Mouse (Mus musculus) urinary bladder, adult 2 months (tissue): ENCODE results near the gene Myl9. TPM values are rescaled to one million over a fixed set of nuclear protein-coding genes. Genes with fewer than 3 reads are reported as not detected.

ENCODE experiments used
- DNase-seq: peaks from one replicate; pipeline ENCODE4 v3.0.0; 2022; ENCODE audit warnings: low spot score
- polyA plus RNA-seq: library from polyadenylated mRNA; depleted of rRNA; stranded (reverse); fragments of >200 nt; gene quantifications from 2 replicates; pipeline ENCODE4 v1.2.3, GENCODE M21; 2012

Gene Myl9
- polyA plus RNA-seq, 1 experiment: 4,146 TPM

DNA sequence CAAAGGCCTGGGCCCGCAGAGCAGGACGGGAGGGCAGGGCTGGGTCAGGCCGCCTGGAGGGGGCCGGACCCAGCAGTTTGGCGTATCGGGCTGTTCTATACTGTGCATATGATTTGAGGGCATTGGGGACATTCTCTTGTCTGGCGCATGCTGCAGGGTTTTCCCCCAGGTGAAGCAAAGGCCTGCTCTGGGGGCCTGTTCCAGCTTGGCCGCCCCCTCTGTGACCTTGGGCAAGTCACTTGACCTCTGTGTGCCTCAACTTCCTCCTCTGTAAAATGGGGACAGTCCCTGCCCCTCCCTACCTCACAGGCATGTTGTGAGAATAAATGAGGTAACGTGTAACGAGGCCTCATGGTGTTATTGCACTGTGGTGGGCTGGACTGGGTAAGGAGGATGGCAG is 11.2 kb upstream of the Myl9 start:
- no peak for DNase-seq

DNA sequence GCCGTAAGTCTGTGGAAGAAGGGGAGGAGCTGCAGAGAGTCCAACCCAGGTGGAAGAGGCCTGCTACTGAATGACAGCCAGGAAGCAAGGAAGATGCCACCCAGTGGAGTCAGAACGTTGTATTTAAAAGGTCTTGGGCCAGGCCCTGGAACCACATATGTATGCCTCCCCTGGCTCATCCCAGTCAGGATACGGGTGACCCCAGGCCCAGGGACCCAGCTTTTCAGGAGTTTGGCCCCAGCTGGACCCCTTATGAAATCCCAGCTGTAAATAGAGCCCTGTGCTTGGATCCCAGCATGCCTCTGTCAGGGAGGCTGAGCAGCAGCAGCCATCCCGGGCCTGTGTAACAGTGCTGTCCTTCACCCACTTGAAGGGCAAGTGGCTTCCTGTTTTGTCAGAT is 10.5 kb upstream of the Myl9 start:
- no peak for DNase-seq

DNA sequence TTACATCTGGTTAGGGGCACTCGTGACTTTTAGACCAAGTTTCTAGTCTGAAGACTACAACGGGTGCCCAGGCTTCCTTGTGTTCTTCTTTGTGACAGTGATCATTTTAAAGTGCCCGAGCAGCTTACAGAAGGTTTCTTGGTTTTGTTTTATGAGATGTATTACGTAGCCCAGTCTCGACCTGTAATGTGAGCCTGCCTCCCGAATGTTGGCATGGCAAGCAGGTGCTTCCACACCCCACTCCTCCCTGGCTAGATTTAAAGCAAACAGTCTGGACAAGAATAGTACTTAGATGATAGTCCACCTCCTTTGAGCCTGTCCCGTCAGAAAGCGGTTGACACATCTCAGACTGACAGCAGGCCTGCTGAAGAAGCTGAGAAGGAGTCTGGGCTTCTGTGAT is 9.6 kb upstream of the Myl9 start:
- no peak for DNase-seq

DNA sequence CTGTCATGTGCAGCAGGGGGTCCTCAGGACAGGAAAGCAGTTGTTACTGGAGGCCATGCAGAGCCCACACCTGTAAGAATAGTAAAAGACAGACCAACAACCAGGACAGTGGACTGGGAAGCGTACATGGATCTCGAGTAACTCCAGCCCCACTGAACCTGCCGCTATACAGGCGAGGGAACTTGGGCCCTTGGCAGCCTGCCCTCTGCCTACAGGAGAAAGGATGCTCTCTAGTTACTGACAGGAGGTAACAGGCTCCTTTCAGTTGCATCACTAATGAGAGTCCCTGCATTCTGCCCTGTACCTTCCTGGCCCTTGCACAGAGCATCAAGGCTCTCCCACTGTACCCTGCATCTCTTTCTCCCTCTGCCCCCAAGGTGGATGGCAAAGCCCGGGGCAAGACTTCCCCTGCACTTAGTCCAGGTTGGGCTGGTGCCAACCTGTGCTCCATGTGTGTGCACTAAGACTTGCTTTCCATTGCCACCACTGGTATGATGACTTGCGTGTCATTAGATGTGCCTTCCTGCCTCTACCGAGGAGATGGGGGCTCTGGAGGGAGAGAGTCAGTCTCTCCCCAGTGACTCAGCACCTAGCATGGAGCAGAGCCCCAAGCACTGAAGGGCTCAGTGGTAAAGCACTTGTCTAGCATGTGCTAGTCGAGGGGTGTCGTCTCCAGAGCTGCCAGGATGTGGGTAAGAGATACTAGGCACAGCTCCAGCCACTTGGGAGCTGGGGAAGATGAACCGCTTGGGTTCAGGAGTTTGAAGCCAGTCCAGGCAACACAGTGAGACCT is 8.8 kb upstream of the Myl9 start:
- DNase-seq: no peak

DNA sequence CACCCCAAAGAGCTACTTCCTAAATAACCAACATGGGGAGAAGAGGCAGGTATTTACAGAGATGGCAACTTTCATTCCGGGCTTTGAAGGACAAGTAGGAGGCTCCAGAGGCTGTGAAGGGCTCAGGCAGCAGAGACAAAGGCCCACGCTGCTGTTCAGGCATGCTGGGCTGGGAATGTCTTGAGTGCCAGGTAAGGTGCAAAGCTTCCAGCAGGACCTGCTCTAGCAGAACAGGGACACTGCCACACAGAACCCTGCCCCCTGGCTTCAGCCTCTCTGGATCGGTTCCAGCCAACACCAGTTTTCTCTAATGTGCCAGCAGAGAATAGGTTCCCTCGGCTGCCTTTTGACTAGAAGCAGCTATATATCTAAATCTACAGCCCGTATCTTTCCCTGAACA is 8.1 kb upstream of the Myl9 start:
- no peak for DNase-seq

DNA sequence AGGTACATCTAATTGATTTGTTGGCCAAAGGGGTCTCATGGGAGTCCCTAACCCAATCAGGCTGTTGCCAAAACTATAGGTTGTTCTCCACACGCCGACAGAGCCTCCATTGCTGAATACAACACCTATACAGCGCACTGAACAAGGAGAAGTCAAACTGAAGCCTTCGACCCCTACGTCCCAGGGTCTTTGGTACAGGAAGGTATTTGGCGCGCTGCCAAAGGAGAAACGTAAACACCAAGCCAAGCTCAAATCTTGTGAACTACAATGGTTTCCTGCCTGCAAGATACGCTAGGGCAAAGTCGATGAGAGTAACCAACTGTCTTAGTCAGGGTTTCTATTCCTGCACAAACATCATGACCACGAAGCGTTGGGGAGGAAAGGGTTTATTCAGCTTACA is 5.9 kb upstream of the Myl9 start:
- DNase-seq: no peak

DNA sequence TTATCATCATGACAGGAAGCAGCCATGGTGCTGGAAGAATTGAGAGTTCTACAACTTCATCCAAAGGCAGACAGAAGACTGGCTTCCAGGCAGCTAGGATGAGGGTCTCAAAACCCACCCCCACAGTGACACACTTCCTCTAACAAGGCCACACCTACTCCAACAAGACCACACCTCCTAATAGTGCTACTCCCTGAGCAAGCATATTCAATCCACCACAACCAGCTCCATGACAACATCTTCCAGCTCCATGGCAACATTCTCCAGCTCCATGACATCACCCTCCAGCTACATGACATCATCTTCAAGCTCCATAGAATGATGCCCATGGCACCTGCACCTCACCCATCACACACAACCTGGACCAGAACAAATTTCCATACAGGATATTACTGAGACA is 1.8 kb upstream of the Myl9 start:
- DNase-seq: no peak

DNA sequence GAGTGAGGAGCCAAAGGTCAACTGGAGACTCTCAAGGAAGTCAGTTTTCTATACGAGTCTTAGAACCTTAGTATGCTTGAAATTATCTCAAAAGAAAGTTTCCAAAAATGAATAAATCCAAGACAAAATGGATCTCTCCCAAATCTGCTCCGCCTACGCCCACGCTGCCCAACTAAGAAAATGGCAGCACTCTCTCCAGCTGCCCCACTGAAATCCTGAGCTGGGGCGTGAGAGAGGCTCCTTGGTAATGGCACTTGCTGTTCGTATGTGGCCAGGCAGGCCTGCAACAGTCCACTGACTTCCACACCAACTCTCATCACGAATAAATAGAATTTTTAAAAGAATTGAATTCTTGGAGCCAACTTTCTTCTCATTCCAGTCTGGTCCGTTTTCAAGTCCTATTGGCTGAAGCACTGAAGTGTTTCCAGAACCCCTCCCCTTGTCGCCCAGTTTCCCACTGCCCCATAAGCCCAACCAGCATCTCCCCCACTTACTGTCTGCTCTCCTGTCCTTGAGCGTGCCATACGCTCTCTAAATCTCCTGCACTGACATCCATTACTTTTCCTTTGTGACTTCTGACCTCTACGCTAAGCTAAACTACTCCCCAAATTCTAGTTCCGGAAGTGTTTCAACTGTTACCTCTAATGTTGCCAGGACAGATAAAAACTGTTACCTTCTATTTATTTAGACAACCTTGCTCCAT is 1.0 kb upstream of the Myl9 start:
- no peak for DNase-seq

DNA sequence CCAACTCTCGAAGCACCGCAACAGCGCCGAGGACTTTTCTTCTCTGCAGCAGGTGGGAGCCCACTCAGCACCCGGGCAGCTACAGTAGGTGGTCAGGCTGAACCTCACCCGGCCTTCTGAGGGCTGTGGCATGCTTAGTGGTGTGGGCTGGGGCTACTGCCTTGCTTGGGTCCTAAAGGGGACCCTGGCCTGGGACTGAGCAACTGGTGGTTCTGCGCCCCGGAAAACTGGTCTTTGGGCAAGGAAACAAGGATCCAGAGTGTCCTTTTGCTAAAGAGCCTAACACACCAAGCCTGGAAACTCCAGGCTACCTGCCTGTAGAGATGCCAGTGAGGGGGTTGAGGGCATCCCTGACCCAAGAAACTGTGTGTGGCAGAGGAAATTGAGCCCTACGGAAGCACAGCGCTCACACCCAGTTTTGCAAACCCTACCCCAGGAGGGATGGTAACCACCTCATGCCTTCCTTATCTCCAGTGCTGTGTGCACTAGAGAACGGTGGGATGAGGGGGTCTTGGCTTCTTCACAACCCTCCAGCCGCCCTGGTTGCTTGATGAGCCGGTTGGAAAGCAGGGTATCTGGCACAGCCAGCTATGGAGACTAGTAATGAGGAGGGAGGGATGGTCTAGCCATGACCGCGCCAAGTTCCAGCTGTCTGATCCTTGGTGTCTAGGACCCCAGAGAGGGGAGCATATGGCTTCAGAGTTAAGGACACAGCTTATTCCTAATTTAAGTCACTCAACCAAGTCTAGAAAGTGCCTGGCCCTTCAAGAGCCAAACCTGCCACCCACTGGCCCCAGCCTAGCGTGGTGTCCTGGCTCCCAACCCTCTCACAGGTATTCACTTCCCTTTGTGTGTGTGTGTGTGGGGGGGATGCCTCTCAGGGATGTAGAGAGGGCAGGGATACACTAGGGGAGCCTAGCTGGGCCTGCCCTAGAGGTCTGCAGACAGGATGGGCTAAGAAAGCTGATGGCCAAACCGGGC is 525 bp downstream of the Myl9 start:
- no peak for DNase-seq

DNA sequence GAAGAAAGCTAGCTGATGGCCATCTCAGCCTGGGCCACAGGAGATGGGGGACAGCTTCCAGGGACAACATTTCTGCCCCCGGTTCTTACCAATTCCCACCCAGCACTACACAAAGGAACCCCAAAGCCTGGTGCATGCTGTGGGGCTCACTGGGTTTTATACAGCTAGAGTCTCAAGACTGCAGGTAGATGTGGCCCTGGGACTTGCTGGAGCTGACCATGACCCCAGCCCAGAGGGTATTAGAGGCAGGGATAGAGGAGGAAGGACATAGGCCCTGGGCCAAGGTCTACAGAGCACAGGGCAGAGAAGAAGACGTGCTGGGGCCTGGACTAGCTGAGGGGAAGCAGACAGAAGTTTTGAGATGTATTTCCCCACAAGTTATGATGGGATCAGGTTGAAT is 1.7 kb downstream of the Myl9 start:
- no peak for DNase-seq

DNA sequence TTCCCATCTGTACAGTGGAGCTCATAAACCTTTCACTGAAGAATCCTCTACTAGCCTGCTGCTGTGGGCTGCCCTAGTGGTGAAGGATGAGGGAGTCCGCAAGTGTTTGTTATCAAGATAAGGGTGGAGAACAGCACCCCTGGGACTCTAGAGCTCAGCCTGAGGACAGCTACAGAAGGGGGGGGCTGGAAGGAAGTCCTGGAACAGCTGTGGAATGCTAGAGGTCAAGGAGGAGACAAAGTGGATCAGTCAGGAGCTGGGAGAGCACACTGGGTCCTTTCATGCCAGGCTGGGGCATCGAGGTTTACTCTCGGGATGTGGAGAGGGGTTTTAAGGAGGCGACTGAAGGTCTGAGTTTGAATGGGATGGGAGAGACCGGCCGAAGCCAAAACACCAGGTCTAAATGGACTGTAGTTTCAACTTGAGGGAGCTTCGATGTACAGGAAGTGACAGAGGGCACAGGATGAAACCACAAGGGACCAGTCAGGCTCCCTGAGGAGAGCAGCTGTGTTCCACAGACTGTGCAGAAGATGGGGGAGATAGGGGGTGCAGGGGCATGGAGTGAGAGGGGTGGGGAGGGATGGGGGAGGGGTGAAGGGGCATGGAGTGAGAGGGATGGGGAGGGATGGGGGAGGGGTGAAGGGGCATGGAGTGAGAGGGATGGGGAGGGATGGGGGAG is 2.2 kb downstream of the Myl9 start:
- no peak for DNase-seq

DNA sequence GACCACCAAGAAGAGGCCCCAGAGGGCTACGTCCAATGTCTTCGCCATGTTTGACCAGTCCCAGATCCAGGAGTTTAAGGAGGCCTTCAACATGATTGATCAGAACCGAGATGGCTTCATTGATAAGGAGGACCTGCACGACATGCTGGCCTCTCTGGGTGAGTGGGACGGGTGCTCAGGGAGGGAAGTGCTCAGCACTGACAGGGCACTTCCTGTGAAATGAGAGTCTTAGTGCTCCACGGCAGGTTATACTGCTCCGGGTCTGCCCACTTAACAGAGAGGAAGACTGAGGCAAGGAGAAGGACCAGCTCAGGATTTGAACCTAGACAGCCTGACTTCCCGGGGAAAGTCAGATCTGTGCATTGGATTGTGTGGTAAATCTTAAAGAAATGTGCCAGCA is 3.4 kb downstream of the Myl9 start:
- no peak for DNase-seq

DNA sequence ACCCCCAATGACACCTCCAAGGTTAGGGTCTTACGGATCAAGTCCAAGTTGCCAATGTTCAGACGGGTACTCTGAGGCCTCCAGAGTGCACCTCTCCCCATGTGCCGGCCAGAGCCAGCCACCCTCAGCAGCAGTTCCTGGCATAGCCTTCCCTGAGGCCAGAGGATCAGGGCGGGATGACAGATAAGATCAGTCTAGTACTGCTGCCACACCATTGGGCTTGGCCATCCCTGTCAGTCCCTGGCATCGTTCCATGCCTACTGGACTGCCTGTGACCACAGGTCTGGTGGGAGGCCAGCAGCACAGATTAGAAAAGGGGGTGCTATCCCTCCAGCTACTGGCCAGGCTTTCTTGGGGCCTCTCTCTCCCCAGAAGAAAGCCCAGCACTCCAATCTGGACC is 3.8 kb downstream of the Myl9 start:
- no peak for DNase-seq

DNA sequence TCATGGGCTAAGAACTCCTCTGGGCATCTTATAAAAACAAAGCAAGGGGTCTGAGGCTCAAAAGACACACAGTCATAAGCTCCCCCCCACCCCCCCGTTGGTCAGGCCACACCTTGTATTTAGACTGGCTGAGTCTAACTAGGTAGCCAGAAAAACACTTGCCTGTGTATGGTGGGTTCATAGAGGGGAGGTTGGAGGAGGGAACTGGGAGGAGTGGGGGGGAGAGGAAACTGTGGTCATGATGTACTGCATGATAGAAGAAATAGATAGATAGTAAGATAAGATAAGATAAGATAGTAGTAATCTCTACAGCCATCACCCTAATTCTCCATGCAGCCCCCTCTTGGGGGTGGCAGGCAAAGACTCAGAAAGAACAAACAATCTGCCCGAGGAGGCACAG is 4.3 kb downstream of the Myl9 start:
- DNase-seq: no peak

DNA sequence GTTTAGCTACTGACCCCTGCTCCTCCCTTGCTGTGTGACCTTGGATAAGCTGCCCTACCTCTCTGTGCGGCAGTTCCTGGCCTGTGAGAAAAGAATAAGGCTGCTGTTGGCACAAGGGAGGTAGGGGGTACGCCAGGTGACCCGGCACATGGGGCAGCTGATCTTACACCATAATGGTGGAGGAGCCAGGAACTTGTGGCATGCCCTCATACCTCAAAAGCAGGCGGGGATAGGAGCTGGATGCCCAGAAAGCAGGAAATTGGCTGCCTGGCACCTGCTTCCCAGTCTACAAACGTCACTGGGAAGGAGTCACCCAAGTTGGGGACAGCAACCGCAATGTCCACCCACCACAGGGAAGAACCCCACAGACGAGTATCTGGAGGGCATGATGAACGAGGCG is 4.9 kb downstream of the Myl9 start:
- DNase-seq: no peak

DNA sequence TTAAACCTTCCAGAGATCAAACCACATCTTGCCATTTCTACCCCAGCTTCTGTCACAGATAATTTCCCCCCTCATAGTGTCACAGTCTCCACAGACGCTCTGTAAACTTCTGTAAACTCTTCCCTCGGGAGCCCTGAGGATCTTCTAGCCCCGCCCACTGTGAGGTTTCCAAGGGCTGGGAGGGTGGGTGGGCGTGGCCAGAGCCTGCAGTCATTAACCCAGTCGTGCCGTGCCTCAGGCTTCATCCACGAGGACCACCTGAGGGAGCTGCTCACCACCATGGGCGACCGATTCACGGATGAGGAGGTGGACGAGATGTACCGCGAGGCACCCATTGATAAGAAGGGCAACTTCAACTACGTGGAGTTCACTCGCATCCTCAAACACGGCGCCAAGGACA is 5.5 kb downstream of the Myl9 start:
- DNase-seq: no peak

DNA sequence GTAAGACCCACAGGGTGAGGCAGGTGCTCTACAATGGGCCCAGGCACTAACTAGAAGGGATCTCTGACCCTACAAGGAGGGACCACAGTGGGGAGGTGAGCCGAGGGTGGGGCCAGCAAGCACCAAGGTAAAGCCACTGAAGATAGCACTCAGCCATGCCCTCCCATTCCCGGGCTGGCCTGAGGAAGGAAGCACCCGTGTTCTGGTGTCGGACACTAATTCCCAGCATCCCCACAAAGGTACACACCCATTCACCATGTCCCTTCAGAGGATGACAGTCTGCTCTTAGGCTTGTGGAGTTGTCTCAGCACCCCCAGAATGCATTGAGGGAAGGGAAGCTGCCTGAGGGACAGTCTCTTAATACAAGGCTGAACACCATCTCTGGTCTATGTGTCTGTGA is 6.1 kb downstream of the Myl9 start:
- no peak for DNase-seq

DNA sequence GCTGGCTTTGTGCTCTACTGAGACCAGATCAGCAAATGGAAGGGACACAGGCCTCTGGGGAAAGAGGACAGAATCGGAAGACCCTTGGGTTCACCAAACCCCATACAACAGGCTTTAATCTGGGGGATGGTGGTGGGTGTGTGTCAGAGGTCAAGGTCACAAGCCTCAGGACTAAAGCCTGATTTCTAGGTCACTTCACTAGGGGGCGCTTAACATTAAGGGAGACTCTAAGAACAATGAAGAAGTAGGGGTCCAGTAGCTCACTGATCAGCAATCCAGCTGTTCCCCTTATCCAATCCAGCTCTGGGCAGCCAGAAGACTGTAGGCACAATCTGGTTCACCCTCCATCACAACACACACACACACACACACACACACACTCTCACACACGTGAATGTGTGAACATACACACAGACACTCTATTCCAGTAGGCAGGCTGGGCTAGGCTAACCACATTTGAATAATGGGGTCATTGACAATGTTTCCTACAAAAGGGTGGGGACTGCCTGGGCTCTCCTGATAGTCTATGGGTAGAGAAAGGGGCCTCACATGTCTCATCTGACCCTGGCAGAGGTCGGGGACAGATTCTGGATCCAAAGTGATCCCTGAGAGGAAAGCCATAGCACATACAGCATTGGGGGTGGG is 6.7 kb downstream of the Myl9 start:
- DNase-seq: no peak

DNA sequence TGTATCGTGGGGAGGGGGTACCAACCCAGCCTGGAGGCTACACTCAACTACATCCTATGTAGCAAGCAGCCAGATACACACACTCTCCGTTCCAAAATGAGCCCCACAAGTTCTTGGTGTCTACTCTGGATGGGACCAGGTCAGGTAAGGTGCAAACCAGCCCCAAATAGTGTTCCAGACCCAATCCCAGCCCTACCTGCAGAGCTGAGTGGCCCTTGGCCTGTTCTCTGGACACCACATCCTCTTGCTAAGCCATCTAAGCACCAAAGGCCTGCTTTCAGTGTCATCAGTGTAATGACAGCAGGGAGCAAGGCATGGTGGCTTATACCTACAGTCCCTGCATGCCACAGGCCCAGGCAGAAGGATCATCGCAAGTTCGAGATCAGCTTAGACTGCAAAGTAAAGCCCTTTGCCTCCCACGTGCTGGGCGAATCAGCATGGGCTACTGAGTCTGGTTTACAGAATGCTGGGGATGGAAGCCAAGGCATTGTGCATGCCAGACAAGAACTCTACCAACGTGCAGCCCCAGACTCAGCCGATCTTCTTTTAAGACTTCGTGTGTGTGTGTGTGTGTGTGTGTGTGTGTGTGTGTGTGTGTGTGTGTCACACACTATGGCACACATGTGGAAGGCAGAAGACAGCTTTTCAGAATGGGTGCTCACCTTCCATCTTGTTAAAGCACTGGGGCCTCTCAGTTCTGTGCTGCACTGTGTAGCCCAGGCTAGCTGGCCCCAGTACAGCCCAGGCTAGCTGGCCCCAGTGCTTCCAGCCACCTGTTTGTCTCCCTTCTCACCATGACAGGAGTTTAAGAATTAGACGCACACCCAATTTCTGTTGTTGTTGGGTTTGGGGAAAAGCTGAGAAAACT is 7.5 kb downstream of the Myl9 start:
- DNase-seq: no peak

DNA sequence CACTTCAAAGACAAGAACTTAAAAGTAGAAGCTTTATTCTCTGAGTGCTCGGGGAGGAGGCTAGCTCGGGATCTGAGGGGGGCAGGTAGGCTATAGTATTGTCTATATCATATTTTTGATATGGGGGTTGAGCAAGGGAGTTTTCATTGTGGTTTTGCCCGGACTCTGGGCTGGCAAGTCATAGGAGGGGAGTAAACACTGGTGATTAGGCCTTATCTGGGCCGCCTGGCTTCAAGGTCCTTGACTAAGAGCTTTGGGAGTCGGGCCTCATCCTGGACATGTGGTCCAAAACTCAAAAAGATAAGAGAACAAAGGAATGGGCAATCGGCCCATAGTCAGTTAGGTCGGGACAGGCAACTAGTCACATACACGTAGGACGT is 8.1 kb downstream of the Myl9 start:
- no peak for DNase-seq
